In the genomic region with DNA sequence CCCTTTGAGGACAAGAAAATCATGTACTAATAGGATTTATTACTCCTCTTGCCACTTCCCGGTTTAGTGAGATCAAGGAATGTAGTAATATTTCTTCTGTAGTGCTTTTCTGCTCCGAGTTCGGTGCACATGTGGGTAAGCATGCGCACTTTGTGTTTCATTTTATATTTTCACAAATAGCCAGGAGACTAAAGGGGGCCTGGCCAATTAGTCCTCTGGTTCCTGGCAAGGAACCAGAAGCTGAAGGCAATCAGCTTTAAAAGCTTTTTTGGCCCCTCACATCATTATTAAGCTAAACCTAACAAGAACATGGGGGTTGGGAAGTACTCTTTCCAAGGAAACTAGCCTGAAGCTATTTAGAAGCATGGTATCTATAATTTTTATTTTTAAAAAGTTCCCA, we compare ENCODE assay signal across 19 mouse cellular contexts.
DNase-seq lines count a peak whose midpoint lies in the region; ATAC-seq and TF ChIP-seq lines count a peak whose summit lies in the region.
"Had no signal": no experiment of that assay in that cellular context is flagged by ENCODE, and none has a peak within 500 bp of the region (broad histone marks: within the 10 kb centered on the region; RNA-seq: fewer than 3 reads in every experiment).

No protein-coding gene starts in this region.

- H3K4me3 ChIP-seq in midbrain, embryonic 14.5 days (replicated peaks; ENCODE audit: low read depth, low read length): no peak overlapping the region
- H3K4me3 ChIP-seq in midbrain, embryonic 15.5 days: no peak overlapping the region
- H3K4me3 ChIP-seq in forebrain, embryonic 12.5 days (replicated peaks): no peak overlapping the region
- no peak overlapping the region for H3K4me3 ChIP-seq in forebrain, postnatal 0 days (ENCODE audit: low read depth, low read length)
- H3K4me3 ChIP-seq in limb, embryonic 15.5 days: no peak overlapping the region
- H3K4me3 ChIP-seq: embryonic facial prominence, embryonic 12.5 days had no signal

- H3K27ac ChIP-seq in midbrain, embryonic 14.5 days (replicated peaks; ENCODE audit: low read depth, low read length): no peak overlapping the region
- no peak overlapping the region for H3K27ac ChIP-seq in midbrain, embryonic 15.5 days
- peak overlapping the region; percentile 46; the same call in 1 of the 2 replicates for H3K27ac ChIP-seq in forebrain, embryonic 12.5 days
- no peak overlapping the region for H3K27ac ChIP-seq in forebrain, postnatal 0 days (ENCODE audit: low read depth, low read length)
- 0 out of 2 replicates have a peak overlapping the region, but pooled peaks have one; percentile 7 for H3K27ac ChIP-seq in limb, embryonic 15.5 days
- H3K27ac ChIP-seq: embryonic facial prominence, embryonic 12.5 days had no signal

- DNase-seq in midbrain, embryonic 14.5 days: peak; percentile 28
- peak; percentile 16 for DNase-seq in forebrain, postnatal 0 days
- DNase-seq in cerebellum, adult 9-10 months: no peak
- no peak for DNase-seq in frontal cortex, adult 2 months (ENCODE audit: extremely low spot score in 1 of 2, low spot score in 1 of 2)
- DNase-seq: adrenal gland, postnatal 10 days; cerebellum, adult 11-12 months; heart, postnatal 10 days; kidney, adult 9 months; lung, adult 18-20 months; lung, postnatal 36 days; retina, postnatal 1 day; thymus, postnatal 14 days had no signal

- H3K9me3 ChIP-seq in midbrain, embryonic 14.5 days (ENCODE audit: control insufficient read depth, low read length): no peaks in the 10 kb centered on the region
- H3K9me3 ChIP-seq in midbrain, embryonic 15.5 days: no peaks in the 10 kb centered on the region
- H3K9me3 ChIP-seq in forebrain, embryonic 12.5 days: no peaks in the 10 kb centered on the region
- no peaks in the 10 kb centered on the region for H3K9me3 ChIP-seq in forebrain, postnatal 0 days (ENCODE audit: low read length)
- no peaks in the 10 kb centered on the region for H3K9me3 ChIP-seq in limb, embryonic 15.5 days
- H3K9me3 ChIP-seq: embryonic facial prominence, embryonic 12.5 days had no signal

- H3K4me2 ChIP-seq in midbrain, embryonic 14.5 days (ENCODE audit: low read length): no peak overlapping the region
- no peak overlapping the region for H3K4me2 ChIP-seq in midbrain, embryonic 15.5 days
- no peak overlapping the region for H3K4me2 ChIP-seq in forebrain, embryonic 12.5 days
- H3K4me2 ChIP-seq in forebrain, postnatal 0 days (ENCODE audit: low read depth): no peak overlapping the region
- no peak overlapping the region for H3K4me2 ChIP-seq in limb, embryonic 15.5 days
- H3K4me2 ChIP-seq: embryonic facial prominence, embryonic 12.5 days; heart, embryonic 11.5 days; liver, embryonic 11.5 days had no signal

- no peaks in the 10 kb centered on the region for H3K27me3 ChIP-seq in midbrain, embryonic 14.5 days (ENCODE audit: control insufficient read depth, insufficient read depth, low read length)
- no peaks in the 10 kb centered on the region for H3K27me3 ChIP-seq in midbrain, embryonic 15.5 days (replicated peaks)
- H3K27me3 ChIP-seq in forebrain, embryonic 12.5 days: no peaks in the 10 kb centered on the region
- no peaks in the 10 kb centered on the region for H3K27me3 ChIP-seq in forebrain, postnatal 0 days (ENCODE audit: insufficient read depth, low read length)
- H3K27me3 ChIP-seq in limb, embryonic 15.5 days: no peaks in the 10 kb centered on the region
- H3K27me3 ChIP-seq: embryonic facial prominence, embryonic 12.5 days had no signal

- no peak overlapping the region for H3K9ac ChIP-seq in midbrain, embryonic 14.5 days (replicated peaks; ENCODE audit: low read length)
- no peak overlapping the region for H3K9ac ChIP-seq in midbrain, embryonic 15.5 days
- no peak overlapping the region for H3K9ac ChIP-seq in forebrain, embryonic 12.5 days
- H3K9ac ChIP-seq in forebrain, postnatal 0 days: no peak overlapping the region
- H3K9ac ChIP-seq in limb, embryonic 15.5 days: no peak overlapping the region
- H3K9ac ChIP-seq: embryonic facial prominence, embryonic 12.5 days had no signal

- TF ChIP-seq CTCF in forebrain, postnatal 0 days (IDR thresholded peaks at IDR 0.05; ENCODE audit: low read depth): no peak

- no peaks in the 10 kb centered on the region for H3K4me1 ChIP-seq in midbrain, embryonic 14.5 days (ENCODE audit: control insufficient read depth, insufficient read depth, low read length)
- H3K4me1 ChIP-seq in midbrain, embryonic 15.5 days: no peaks in the 10 kb centered on the region
- H3K4me1 ChIP-seq in forebrain, embryonic 12.5 days: peaks cover 5% of the 10 kb centered on the region; the same call in 1 of the 2 replicates
- H3K4me1 ChIP-seq in forebrain, postnatal 0 days (ENCODE audit: insufficient read depth): no peaks in the 10 kb centered on the region
- peaks cover 6% of the 10 kb centered on the region; the same call in 1 of the 2 replicates for H3K4me1 ChIP-seq in limb, embryonic 15.5 days

- no peak for ATAC-seq in midbrain, embryonic 14.5 days (ENCODE audit: low FRiP score, low TSS enrichment)
- ATAC-seq in midbrain, embryonic 15.5 days (replicated peaks): no peak
- ATAC-seq in forebrain, embryonic 12.5 days (ENCODE audit: low FRiP score): peak; percentile 80; the same call in 1 of the 2 replicates
- no peak for ATAC-seq in forebrain, postnatal 0 days
- peak; percentile 61; the same call in 1 of the 2 replicates for ATAC-seq in limb, embryonic 15.5 days (ENCODE audit: insufficient number of reproducible peaks, low FRiP score, low TSS enrichment, low read depth)
- ATAC-seq: Patski had no signal

- 80% methylated on average over 4 of the region's 4 CpGs for WGBS in midbrain, embryonic 14.5 days
- 58% methylated on average over 4 of the region's 4 CpGs for WGBS in midbrain, embryonic 15.5 days
- 41% methylated on average over 4 of the region's 4 CpGs for WGBS in forebrain, embryonic 12.5 days
- WGBS in forebrain, postnatal 0 days: 9% methylated on average over 4 of the region's 4 CpGs
- WGBS in limb, embryonic 15.5 days: 8% methylated on average over 4 of the region's 4 CpGs

- no peaks in the 10 kb centered on the region for H3K36me3 ChIP-seq in midbrain, embryonic 14.5 days (ENCODE audit: control insufficient read depth, insufficient read depth, low read length)
- H3K36me3 ChIP-seq in midbrain, embryonic 15.5 days (replicated peaks): no peaks in the 10 kb centered on the region
- no peaks in the 10 kb centered on the region for H3K36me3 ChIP-seq in forebrain, embryonic 12.5 days (replicated peaks)
- H3K36me3 ChIP-seq in forebrain, postnatal 0 days (ENCODE audit: insufficient read depth): no peaks in the 10 kb centered on the region
- no peaks in the 10 kb centered on the region for H3K36me3 ChIP-seq in limb, embryonic 15.5 days
- H3K36me3 ChIP-seq: embryonic facial prominence, embryonic 12.5 days had no signal

Comparison
In these comparisons a context has a peak if more than half of its experiments do, and no peak if none do; other contexts are left out.
1. ATAC-seq: peak in forebrain, embryonic 12.5 days (single experiment) and limb, embryonic 15.5 days (single experiment); none in midbrain, embryonic 14.5 days (single experiment), midbrain, embryonic 15.5 days (single experiment) and forebrain, postnatal 0 days (single experiment).
2. H3K27ac ChIP-seq: peak in forebrain, embryonic 12.5 days (single experiment) and limb, embryonic 15.5 days (single experiment); none in midbrain, embryonic 14.5 days (single experiment), midbrain, embryonic 15.5 days (single experiment) and forebrain, postnatal 0 days (single experiment).
3. DNase-seq: peak in midbrain, embryonic 14.5 days (single experiment) and forebrain, postnatal 0 days (single experiment); none in cerebellum, adult 9-10 months (single experiment) and frontal cortex, adult 2 months (0 of 2).